In genomic region chr4:153872346-153872745, GRCm38 (mm10) we compare ENCODE assay signal across 26 mouse cellular contexts.
DNase-seq lines count a peak whose midpoint lies in the region; ATAC-seq and TF ChIP-seq lines count a peak whose summit lies in the region.
"Had no signal": no experiment of that assay in that cellular context is flagged by ENCODE, and none has a peak within 500 bp of the region (broad histone marks: within the 10 kb centered on the region; RNA-seq: fewer than 3 reads in every experiment).

No protein-coding gene starts in this region.

- H3K27ac ChIP-seq in forebrain, embryonic 11.5 days (ENCODE audit: low read depth, low read length) = no peak overlapping the region
- no peak overlapping the region for H3K27ac ChIP-seq in lung, postnatal 0 days (ENCODE audit: low read length)
- H3K27ac ChIP-seq: embryonic facial prominence, embryonic 13.5 days; embryonic facial prominence, embryonic 15.5 days; forebrain, embryonic 10.5 days; forebrain, embryonic 13.5 days; forebrain, embryonic 15.5 days had no signal

- no peaks in the 10 kb centered on the region; the same call in 1 of the 2 replicates for H3K9me3 ChIP-seq in forebrain, embryonic 11.5 days (ENCODE audit: control insufficient read depth, low read length)
- H3K9me3 ChIP-seq in lung, postnatal 0 days (ENCODE audit: low read length) = no peaks in the 10 kb centered on the region
- H3K9me3 ChIP-seq: embryonic facial prominence, embryonic 13.5 days; embryonic facial prominence, embryonic 15.5 days; forebrain, embryonic 10.5 days; forebrain, embryonic 13.5 days; forebrain, embryonic 15.5 days had no signal

- H3K4me3 ChIP-seq in forebrain, embryonic 11.5 days (ENCODE audit: low read depth, low read length) = no peak overlapping the region
- H3K4me3 ChIP-seq in lung, postnatal 0 days (ENCODE audit: low read depth, low read length) = no peak overlapping the region
- H3K4me3 ChIP-seq: embryonic facial prominence, embryonic 13.5 days; embryonic facial prominence, embryonic 15.5 days; erythroblast, embryonic 14.5 days; forebrain, embryonic 10.5 days; forebrain, embryonic 13.5 days; forebrain, embryonic 15.5 days had no signal

- no peak for TF ChIP-seq EP300 in lung, postnatal 0 days (IDR thresholded peaks at IDR 0.05)

- H3K4me2 ChIP-seq in forebrain, embryonic 11.5 days (ENCODE audit: low read depth, low read length, severe bottlenecking) = no peak overlapping the region
- no peak overlapping the region for H3K4me2 ChIP-seq in lung, postnatal 0 days (replicated peaks; ENCODE audit: low read depth, low read length)
- H3K4me2 ChIP-seq: embryonic facial prominence, embryonic 13.5 days; embryonic facial prominence, embryonic 15.5 days; forebrain, embryonic 13.5 days; forebrain, embryonic 15.5 days had no signal

- H3K4me1 ChIP-seq in forebrain, embryonic 11.5 days (replicated peaks; ENCODE audit: control insufficient read depth, insufficient read depth, low read length) = no peaks in the 10 kb centered on the region
- H3K4me1 ChIP-seq in lung, postnatal 0 days (ENCODE audit: insufficient read depth, low read depth, low read length) = no peaks in the 10 kb centered on the region
- H3K4me1 ChIP-seq: embryonic facial prominence, embryonic 13.5 days; embryonic facial prominence, embryonic 15.5 days; forebrain, embryonic 10.5 days; forebrain, embryonic 13.5 days; forebrain, embryonic 15.5 days had no signal

- ATAC-seq in forebrain, embryonic 11.5 days (replicated peaks; ENCODE audit: low FRiP score) = no peak
- ATAC-seq in inflammation-experienced regulatory T-cells, adult 6 months = no peak
- no peak for ATAC-seq in lung, postnatal 0 days
- ATAC-seq: activated CD4-positive, CD25-positive, alpha-beta regulatory T cell, adult 4 months; CD4-positive, CD25-positive, alpha-beta regulatory T cell, adult 4 months; forebrain, embryonic 13.5 days; forebrain, embryonic 15.5 days; forebrain, postnatal 0 days; Patski had no signal

- 82% methylated on average over 3 of the region's 3 CpGs for WGBS in forebrain, embryonic 11.5 days
- 65% methylated on average over 3 of the region's 3 CpGs for WGBS in lung, postnatal 0 days

- no peaks in the 10 kb centered on the region for H3K36me3 ChIP-seq in forebrain, embryonic 11.5 days (ENCODE audit: control insufficient read depth, insufficient read depth, low read length)
- no peaks in the 10 kb centered on the region for H3K36me3 ChIP-seq in lung, postnatal 0 days (ENCODE audit: insufficient read depth, low read length)
- H3K36me3 ChIP-seq: embryonic facial prominence, embryonic 13.5 days; embryonic facial prominence, embryonic 15.5 days; forebrain, embryonic 10.5 days; forebrain, embryonic 15.5 days; G1E had no signal

- no peaks in the 10 kb centered on the region for H3K27me3 ChIP-seq in forebrain, embryonic 11.5 days (ENCODE audit: control insufficient read depth, insufficient read depth, low read length)
- H3K27me3 ChIP-seq in lung, postnatal 0 days (replicated peaks; ENCODE audit: insufficient read depth, low read length) = no peaks in the 10 kb centered on the region
- H3K27me3 ChIP-seq: CH12.LX; embryonic facial prominence, embryonic 15.5 days; forebrain, embryonic 13.5 days; forebrain, embryonic 15.5 days; Patski had no signal

- TF ChIP-seq CTCF in lung, postnatal 0 days (IDR thresholded peaks at IDR 0.05) = no peak

- no peak overlapping the region for H3K9ac ChIP-seq in forebrain, embryonic 11.5 days (ENCODE audit: low read length)
- no peak overlapping the region for H3K9ac ChIP-seq in lung, postnatal 0 days (replicated peaks; ENCODE audit: low read depth)
- H3K9ac ChIP-seq: embryonic facial prominence, embryonic 13.5 days; embryonic facial prominence, embryonic 15.5 days; forebrain, embryonic 13.5 days; forebrain, embryonic 15.5 days; forebrain, postnatal 0 days had no signal

- DNase-seq in adrenal gland, adult (ENCODE audit: inconsistent age in 2 of 2, low spot score in 1 of 2) = peak; percentile 26 to 57
- DNase-seq in adrenal gland, postnatal 4 days (ENCODE audit: low spot score in 2 of 2) = no peak
- DNase-seq in adrenal gland, adult 2 months = peak; percentile 36
- DNase-seq in adrenal gland, postnatal 10 days = peak; percentile 29
- DNase-seq in adrenal gland, postnatal 25 days = peak; percentile 14
- no peak for DNase-seq in forebrain, embryonic 11.5 days (ENCODE audit: low spot score)
- DNase-seq in lung, postnatal 0 days (ENCODE audit: low spot score) = no peak
- DNase-seq: B cell, adult 2 months; cerebellum, adult 11-12 months; cerebellum, adult 2 months; cerebellum, adult 9-10 months; cerebellum, postnatal 10 days; cerebellum, postnatal 25 days; forebrain, postnatal 0 days had no signal

Comparison
In these comparisons a context has a peak if more than half of its experiments do, and no peak if none do; other contexts are left out.
1. DNase-seq: peak in adrenal gland, adult (2 of 2), adrenal gland, adult 2 months (single experiment), adrenal gland, postnatal 10 days (single experiment) and adrenal gland, postnatal 25 days (single experiment); none in adrenal gland, postnatal 4 days (0 of 2), forebrain, embryonic 11.5 days (single experiment) and lung, postnatal 0 days (single experiment).